Mouse (Mus musculus) megakaryocyte-erythroid progenitor cell, adult 5-6 weeks (primary cell): ENCODE results near the gene Mgarp. TPM values are rescaled to one million over a fixed set of nuclear protein-coding genes. Genes with fewer than 3 reads are reported as not detected.
"Not testable (repeated sequence)": the region's sequence is repeated elsewhere in the genome, so short reads cannot be mapped to it uniquely, and the experiment has no call there.

Experiments used
- ATAC-seq: replicated peaks from 2 replicates; pipeline ENCODE4 v1.8.0; 2016; ENCODE audit warnings: mild to moderate bottlenecking, inconsistent platforms; ENCODE audit not compliant: severe bottlenecking, poor library complexity, low FRiP score, low TSS enrichment
- total RNA-seq, 2 experiments: library from RNA; stranded (forward) in 1 of 2; stranded (reverse) in 1 of 2; fragments of 200-1000, 215-1000 nt in 1 of 2; fragments of >200 nt in 1 of 2; fragmentation: Nextera tagmentation in 1 of 2; gene quantifications; 2 replicates each; pipeline ENCODE4 v1.2.3; 2014 to 2017

Gene Mgarp
- total RNA-seq (2014; fragmentation: Nextera tagmentation) (not detected in 2 replicates), total RNA-seq (2017) (not detected in 2 replicates)

DNA sequence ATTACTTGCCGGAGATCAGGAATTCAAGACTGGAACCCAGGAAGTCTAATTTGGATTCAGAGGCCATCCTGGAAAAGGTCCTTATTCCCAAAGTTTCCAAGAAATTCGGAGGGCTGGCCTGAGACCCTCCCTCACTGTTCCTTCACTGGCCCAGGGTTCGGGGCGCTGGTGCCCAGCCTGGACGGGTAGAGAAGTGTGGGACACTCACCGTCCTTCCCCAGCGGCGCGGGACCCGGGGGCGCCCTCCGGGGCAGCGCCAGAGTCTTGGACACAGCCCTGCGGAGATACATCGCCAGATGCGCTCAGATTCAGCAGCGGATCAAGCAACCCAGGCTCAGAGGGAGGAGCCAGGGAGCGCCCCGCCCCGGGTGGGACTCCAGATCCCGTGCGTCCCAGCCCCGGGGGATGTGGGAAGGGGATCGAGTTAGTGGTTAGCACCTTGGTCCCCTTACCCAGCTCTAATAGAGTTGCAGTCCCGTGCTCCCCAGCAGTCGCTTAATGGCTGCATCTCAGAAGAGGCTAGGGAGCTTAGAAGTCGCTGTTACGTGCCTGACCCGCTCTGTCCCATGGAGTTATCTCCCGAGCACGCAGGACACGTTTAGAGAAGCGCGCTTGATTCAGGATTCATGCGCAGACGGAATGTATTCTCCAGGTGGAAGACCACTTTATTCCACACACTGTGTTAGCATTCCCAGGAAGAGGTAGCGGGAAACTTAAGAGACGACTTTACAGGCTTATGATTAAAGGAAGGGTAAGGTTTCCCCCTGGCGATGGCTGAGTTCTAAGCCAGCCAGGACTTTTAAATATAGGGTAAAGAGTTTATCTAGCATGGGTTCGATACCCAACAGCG lies at the start of gene Mgarp:
Gene Mgarp (minus strand): TSS at position 520 of the 850 bp plus-strand sequence.
- peak; percentile 92 for ATAC-seq

DNA sequence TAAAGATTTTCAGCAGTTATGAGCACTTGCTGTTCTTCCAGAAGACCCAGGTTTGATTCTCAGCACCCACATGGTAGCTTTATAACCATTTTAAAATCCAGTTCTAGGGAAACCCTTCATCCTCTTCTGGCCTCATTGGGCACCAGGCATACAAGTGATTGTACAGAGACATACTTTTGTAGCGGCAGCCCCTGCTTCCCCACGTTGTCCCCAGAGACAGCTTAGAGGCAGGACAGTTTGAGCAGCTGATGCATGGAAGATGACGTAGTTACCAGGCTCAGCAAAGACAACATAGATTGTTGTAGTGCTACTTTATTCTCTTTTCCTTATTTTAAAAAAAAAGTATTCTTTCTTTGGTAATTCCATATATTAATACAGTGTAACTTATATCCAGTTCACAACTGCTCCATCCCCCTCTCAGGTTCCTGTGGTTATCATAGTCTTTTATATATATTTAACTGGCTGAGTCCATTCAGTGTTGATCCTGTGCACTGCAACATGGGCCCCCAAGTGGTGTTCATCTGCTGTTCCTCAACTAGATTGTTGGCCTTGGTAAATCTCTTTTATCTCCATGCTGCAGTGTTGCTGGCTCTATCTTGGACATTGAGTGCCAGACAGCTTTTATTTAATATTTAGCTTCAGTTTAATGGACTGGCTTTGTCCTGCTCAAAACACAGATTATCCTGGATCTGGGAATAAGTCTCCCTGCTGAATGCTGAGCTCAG lies 38.5 kb upstream of the Mgarp start:
- peak; percentile 74 for ATAC-seq

DNA sequence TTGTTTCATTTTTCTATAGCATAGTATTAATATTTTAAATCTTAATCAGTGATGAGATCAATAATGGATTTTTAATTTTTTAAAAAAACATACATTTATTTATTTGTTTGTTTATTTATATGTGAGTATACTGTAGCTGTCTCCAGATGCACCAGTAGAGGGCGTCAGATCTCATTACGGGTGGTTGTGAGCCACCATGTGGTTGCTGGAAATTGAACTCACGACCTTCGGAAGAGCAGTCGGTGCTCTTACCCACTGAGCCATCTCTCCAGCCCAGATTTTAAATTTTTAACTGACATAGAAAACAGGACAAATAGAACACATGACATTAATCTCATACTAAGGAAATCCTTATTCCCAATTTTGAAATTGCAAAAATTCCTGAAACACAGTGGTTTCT lies 37.8 kb upstream of the Mgarp start:
- ATAC-seq = not testable (repeated sequence)

DNA sequence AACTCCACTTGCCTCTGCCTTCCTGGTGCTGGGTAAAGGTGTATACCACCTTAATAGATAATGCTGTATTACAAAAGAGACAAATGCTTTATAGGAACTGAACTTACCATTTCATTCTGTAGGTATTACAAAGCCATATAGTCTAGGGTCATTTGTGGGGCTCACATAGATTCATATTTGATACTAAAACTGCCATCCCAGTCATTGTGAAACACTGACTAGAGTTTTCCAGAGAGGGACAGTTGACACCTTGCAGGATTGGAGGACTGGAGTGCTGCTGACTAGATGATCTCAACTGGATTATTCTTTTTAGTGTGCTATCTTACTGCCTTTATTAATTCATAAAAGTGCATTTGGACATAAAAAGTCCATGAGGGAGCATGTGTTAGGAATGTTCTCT lies 28.9 kb upstream of the Mgarp start:
- ATAC-seq = no peak

DNA sequence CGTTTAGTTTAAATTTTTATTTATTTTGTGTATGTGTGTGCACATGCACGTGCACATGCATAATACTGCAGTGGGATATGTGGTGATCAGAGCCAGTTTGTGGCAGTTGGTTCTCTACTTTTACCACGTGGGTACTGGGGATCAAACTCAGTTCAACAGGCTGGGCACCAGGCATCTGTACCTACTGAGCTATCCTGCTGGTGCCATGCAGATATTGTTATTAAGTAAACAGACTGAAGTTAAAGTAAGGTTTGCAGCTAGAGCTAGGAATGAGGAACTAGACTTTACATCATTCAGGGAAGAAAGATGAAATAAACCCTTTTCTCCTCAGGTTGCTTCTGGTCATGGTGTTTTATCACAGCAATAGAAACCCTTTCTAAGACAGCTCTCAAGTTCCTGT lies 25.4 kb upstream of the Mgarp start:
- ATAC-seq = no peak

DNA sequence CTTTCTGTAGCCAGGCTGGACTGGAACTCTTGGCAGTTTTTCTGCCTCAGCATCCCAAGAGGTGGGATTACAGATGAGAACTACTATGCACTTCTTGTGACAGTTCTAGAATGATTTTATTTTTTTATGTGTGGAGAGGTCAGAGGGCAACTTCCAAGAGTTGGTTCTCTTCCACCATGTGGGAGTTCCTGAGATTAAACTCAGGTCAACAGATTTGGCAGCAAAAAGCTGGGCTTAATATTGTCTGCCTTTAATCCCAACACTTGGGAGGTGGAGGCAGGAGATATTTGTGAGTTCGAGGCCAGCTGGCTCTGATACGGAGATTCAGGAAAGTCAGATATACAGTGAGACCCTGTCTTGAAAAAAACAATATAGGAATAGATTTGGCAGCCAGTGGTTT lies 21.4 kb upstream of the Mgarp start:
- ATAC-seq = no peak

DNA sequence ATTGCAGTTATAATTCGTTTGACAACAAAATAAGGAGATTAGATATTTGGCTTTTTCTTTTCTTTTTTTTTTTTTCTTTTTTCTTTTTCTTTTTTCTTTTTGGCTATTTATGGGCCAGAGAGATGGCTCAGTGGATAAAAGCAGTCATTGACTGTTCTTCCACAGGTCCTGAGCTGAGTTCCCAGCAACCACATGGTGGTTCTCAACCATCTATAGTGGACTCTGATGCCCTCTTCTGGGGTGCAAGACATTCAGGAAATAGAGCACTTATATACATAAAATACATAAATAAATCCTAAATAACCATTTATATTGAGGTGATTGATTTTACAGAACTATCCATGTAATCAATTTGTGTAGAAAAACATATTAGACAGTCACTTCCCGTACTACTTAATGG lies 20.9 kb upstream of the Mgarp start:
- no peak for ATAC-seq

DNA sequence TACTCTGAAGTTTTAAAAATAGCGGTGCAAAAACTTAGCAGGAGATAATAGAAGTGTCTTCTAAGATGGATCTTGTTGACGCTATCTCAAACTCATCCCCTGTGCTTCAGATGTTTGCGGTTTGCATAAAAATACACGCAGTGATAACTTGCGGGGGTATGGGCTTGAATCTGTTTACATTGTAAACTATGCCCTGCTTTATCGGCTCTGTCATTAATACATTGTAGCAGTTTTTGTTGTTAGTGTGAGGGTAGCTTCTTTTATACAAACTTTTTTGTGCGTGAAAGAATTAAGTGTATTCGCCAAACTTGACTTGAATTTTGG lies 20.6 kb upstream of the Mgarp start:
- ATAC-seq = no peak

DNA sequence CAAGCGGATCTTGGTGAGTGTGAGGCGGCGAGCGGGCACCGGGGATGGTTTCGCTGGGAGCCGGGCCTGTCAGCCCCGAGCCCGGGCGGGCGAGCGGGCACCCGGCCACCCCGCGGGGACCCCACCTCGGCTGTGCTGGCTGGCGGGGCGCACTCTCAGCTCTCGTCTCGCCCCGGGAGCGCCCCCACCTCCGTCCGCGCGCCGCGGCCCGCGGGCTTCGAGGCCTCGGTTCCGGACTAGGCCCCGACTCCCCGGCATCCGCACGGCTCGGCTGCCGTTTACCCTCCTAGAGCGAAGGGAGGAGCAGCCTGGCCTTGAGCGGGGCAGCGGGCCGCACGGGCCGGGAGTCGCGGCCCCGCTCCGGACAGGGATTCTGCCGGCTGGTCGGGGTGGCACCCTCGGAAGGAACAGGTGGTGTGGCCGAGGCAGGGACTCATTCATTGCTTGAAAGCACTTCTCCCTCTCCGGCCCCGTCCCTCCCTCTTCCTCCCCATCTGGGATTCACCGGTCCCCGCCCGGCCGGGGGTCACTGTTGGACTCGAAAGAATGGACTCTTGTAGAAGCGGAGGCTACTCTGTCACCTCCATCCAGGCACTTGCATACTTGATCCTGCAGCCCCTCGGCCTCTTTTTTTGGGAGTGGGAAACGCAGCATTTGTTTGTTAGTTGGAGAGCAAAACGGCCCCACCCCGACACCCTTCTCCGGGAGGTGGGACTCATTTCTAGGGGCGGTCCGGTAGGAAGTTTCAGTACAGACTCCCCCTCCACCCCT lies 20.0 kb upstream of the Mgarp start:
- peak; percentile 54 for ATAC-seq

DNA sequence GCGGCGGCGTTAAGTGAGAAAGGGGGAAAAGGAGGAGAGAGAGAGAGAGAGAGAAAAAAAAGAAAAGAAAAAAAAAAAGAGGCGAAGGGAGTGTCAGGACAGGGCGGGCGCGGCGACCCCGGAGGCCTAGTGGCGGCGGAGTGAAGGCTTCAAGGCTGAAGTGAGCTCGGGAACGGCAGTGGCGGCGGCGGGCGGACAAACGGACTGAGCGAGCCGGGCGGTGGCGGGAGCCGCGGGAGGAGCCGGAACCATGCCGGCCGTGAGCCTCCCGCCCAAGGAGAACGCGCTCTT lies 19.5 kb upstream of the Mgarp start:
- ATAC-seq = peak; percentile 23

DNA sequence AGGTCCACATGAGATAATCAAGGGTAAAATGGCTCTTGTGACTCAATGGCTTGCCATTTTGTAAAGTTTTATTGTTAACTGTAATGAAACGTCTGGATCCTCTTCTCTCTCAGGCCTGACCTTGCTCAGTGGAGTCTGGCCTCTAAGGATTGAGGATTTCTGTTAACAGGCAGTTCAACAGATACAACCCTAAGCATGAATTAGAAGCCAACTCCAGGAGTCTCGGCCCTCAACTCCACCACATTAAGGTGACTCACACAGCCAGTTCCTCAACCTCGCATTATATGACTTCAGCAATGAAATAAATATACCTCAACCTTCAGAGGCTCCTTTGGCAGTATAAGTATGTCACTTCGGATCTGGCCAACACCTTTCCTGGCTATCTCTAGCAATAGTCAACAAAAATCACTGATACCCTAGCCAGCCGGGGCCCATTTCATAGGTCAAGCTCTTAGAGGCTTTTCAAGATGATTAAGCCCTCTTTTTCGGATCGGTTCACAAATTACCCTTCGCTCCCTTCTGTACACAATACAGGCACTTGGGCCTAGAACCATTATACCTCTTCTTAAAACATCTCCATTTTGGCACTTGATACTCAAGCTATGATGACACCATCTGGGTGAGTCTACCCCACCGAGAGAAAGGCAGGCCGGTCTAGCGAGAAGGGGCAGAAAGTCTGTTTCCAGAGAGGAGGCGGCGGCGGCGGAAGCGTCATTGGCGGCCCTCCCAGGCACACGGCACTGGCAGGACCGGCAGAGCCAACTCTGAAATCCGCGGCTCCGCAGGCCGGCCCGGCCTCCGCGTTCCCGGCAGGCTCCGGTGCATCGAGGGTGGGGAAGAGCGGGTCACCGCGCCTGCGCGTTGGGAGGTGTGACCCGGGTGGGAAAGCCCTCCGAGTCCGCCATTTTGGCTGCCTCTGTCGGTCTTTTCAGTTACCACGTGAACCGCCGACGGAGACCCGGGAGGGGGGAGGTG lies 18.8 kb upstream of the Mgarp start, which contains the start of gene Naa15:
Gene Naa15 (plus strand): TSS at position 51 of the 975 bp plus-strand sequence.
- peak; percentile 87 for ATAC-seq

DNA sequence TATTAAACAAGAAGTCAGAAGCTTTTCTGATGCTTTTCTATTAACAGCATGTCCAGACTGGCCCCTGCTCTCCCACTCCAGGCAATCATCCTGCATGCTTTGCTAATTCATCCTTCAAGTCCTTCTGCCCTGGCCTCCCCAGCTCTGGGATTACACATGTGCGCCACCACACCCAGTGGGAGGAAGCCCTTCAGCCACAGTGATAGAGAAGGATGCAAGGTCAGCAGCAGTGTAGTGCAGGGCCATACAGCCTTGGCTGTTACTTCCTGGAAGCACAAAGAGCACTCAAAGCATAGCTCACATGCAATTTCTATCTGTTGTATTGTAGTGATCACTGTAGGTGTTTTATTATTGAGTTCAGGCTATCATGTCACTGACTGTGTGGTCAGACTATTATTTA lies 16.7 kb upstream of the Mgarp start:
- no peak for ATAC-seq

DNA sequence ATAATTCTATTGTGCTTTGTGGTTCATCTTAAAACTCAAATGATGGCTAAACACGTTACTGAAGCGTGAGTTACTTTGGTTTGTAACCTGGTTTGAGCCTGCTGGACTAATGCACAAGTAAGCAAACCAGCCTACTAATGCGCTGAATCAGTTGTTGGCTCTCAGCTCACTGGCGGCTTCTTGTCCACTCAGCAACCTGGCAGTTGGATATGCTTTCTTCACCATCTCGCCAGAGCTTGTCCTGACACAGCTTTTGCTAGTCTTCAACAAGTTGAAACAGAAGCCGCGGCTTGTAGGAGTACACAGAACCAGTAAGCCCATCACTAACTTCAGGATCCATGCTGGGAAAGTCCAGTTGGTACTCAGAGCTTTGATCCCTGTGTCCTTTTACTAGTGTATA lies 15.9 kb upstream of the Mgarp start:
- ATAC-seq = no peak

DNA sequence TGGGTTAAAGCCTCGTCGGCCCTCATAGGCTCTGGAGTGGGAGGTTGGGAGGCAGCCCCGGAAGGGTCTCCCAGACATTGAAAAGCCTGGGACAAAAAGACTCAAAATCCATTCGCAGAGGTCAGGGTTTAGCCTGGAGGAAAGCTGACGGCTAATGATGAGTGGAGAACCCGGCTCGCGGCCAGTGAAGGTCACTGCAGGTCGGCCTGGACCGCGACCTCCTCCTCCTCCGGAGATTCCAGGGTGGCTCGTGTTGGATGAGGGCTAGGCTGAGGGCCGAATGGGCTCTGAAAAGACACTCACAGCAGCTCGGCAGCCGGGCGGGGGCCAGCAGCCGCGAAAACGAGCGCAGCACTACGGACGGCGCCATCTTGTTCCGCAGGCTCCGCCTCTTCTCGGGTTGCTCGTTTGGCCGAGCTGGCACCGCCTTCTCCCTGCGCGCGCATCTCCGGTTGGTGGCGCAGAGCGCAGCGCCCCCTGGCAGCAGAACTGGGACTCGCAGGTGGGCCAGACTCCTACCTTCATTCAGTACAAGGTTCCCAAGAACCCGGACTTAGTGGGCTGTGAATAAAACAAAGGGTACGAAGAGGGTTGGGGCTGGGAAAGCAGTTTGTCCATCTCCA lies 12.1 kb upstream of the Mgarp start, which contains the start of gene Ndufc1:
Gene Ndufc1 (minus strand): TSS at position 428 of the 623 bp plus-strand sequence.
- ATAC-seq = peak; percentile 88

DNA sequence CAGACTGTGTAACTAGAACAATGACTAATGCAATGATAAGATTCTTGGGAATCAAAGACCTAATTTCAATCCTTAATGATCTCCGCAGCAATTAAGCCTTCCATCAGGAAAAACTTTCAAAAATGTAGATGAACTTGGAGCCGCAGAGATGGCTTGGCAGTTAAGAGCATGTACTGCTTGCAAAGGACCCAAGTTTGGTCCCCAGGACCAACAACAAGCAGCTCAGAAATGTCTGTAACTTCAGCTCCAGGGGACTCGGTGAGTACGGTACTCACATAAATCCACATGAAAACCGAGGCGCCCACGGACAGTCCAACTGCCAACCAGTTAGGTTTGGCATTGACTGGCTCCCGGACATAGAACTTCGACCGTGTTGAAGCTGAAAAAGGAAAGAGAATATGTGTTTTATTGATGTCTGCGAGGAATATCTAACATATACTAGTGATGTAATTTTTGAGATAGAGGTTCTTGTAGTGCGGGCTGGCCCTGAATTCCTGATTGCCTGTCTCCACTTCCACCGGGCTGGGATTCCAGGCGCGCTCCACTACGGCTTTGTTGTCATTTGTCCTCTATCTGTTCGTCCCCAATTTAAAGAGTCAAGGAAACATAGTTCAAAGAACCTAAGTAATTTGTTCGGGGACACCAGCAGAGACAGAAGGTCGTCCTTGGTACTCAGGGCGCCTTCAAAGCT lies 11.5 kb upstream of the Mgarp start:
- ATAC-seq = peak; percentile 32

DNA sequence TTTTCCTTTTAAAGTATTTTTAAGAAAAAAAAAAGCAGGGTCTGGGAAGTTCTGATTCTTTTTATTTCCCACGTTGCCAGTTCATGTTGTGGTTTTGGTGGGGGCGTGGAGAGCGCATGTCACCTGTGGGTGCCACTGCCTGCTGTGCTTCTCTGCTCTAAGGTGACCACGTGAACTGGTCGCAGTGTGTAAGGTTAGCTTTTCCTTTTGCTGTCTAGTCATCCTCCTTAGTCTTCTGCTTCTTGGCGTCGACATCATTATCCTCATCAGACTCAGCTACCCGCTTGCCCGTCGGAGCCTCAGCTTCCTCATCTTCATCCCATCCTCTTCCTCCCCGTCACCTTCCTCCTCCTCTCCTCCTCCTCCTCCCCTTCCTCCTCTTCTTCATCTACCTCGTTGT lies 6.1 kb upstream of the Mgarp start:
- ATAC-seq = no peak

DNA sequence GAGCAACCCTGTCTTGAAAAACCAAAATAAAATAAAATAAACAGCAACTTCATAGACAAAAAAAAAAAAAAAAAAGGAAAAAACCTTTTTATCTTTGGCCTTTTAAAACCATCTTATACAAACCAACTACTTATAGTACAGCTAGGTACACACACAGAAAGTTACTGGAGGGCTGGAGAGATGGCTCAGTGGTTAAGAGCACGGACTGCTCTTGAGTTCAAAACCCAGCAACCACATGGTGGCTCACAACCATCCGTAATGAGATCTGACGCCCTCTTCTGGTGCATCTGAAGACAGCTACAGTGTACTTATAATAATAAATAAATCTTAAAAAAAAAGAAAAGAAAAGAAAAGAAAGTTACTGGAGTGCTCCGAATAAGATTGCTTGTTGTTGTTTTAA lies 5.5 kb upstream of the Mgarp start:
- ATAC-seq = not testable (repeated sequence)

DNA sequence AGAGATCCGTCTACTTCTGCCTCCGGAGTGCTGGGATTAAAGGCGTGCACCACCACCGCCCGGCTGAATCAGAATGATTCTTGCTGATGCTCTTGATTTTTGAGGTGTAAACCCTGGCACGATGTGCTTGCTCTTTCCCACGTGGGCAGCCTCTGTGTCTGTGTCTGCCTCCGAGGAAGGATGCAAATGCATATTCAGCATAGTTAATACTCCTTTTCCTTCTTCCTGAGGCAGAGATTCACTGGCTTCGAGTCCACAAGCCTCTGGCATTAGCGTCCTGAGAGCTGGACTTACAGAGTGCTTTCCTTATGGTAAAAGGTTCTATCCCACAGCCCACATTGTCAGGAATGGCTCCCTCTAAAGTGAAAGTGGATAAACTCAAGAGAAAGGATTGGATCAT lies 4.1 kb upstream of the Mgarp start:
- ATAC-seq = no peak
